Mouse (Mus musculus) G1E (cell line): Measurements from ENCODE around the gene Bms1. TPM values are rescaled to one million over a fixed set of nuclear protein-coding genes. Genes with fewer than 3 reads are reported as not detected.

Source experiments
- ATAC-seq: 2 replicates; pipeline ENCODE4 v1.8.0; 2016; ENCODE audit warnings: mild to moderate bottlenecking; ENCODE audit not compliant: insufficient number of reproducible peaks, poor library complexity, low FRiP score, severe bottlenecking; ENCODE audit errors: extremely low read depth
- DNase-seq: peaks from one replicate; pipeline ENCODE4 v3.0.0; 2012; ENCODE audit warnings: low spot score
- H3K27me3 ChIP-seq: 2 replicates; pipeline ENCODE4 v1.6.1; 2012; ENCODE audit warnings: mild to moderate bottlenecking, low read length, inconsistent platforms; ENCODE audit not compliant: insufficient read depth
- H3K36me3 ChIP-seq: replicated peaks from 2 replicates; pipeline ENCODE3; 2012; ENCODE audit warnings: mild to moderate bottlenecking, inconsistent platforms
- H3K4me1 ChIP-seq: 2 replicates; pipeline ENCODE4 v1.6.1; 2012; ENCODE audit warnings: low read depth, low read length, inconsistent platforms, mixed read lengths; ENCODE audit not compliant: insufficient read depth
- H3K4me3 ChIP-seq: 2 replicates; pipeline ENCODE4 v1.5.1; 2012; ENCODE audit warnings: low read depth, mild to moderate bottlenecking, inconsistent platforms, low read length, moderate library complexity, mixed read lengths
- H3K9me3 ChIP-seq: replicated peaks from 2 replicates; pipeline ENCODE4 v1.6.1; 2012; ENCODE audit warnings: inconsistent platforms
- CTCF ChIP-seq: IDR thresholded peaks from 2 replicates; pipeline ENCODE4 v1.5.1; 2012; ENCODE audit warnings: low read depth, low read length, inconsistent platforms, mixed read lengths
- GATA1 ChIP-seq: IDR thresholded peaks from 2 replicates; pipeline ENCODE4 v1.6.1; 2012; ENCODE audit warnings: borderline replicate concordance, low read length, inconsistent platforms, mixed read lengths
- GATA2 ChIP-seq: IDR thresholded peaks from 2 replicates; pipeline ENCODE4 v1.6.1; 2012; ENCODE audit warnings: low read depth, low read length, inconsistent platforms, borderline replicate concordance
- POLR2AphosphoS5 ChIP-seq: IDR thresholded peaks from 2 replicates; pipeline ENCODE4 v1.6.1; 2012; ENCODE audit warnings: low read depth, low read length, inconsistent platforms; ENCODE audit not compliant: insufficient replicate concordance
- TAL1 ChIP-seq: conservative IDR thresholded peaks from 2 replicates; pipeline ENCODE4 v1.6.1; 2012; ENCODE audit warnings: low read depth, low read length, inconsistent platforms, mixed read lengths
- polyA plus RNA-seq: library from polyadenylated mRNA; stranded (reverse); fragments of >175 nt; gene quantifications from 2 replicates; pipeline ENCODE4 v1.2.3, GENCODE M21; 2012
- total RNA-seq, 2 experiments: library from RNA; stranded (forward) in 1 of 2; stranded (reverse) in 1 of 2; fragments of 200-1000 nt in 1 of 2; fragments of >200 nt in 1 of 2; fragmentation: Nextera tagmentation in 1 of 2; gene quantifications; 2 replicates each; pipeline ENCODE4 v1.2.3; 2014 to 2017

The Bms1 gene
- total RNA-seq (2014; fragmentation: Nextera tagmentation) (50.5 and 55.8 TPM in 2 replicates), total RNA-seq (2017) (81.0 and 98.9 TPM in 2 replicates), polyA plus RNA-seq (149 and 198 TPM in 2 replicates)

GRCm38 (mm10) chr6:118419050-118419920 is at the start of gene Bms1:
TSS of gene Bms1 (minus strand) at chr6:118419474.
- peaks cover 37% of the 10 kb centered on the region for H3K4me1 ChIP-seq
- no peaks in the 10 kb centered on the region for H3K9me3 ChIP-seq
- DNase-seq (peak; percentile 86), ATAC-seq (peak; percentile 87)
- H3K4me3 ChIP-seq = peak within 1 kb of the TSS; percentile 99
- H3K36me3 ChIP-seq = peaks cover 36% of the 10 kb centered on the region
- TF ChIP-seq TAL1 (no peak), GATA2 (no peak), CTCF (peak; percentile 71), POLR2AphosphoS5 (no peak), GATA1 (no peak)
- no peaks in the 10 kb centered on the region for H3K27me3 ChIP-seq

- DNase-seq (no peak), ATAC-seq (no peak)
- TF ChIP-seq CTCF = no peak
- TF ChIP-seq GATA2 = no peak
- TF ChIP-seq POLR2AphosphoS5 = no peak
- no peak for TF ChIP-seq TAL1
- no peak for TF ChIP-seq GATA1
- Histone ChIP-seq H3K4me3 (no peak overlapping the region), H3K36me3 (no peaks in the 10 kb centered on the region), H3K27me3 (no peaks in the 10 kb centered on the region), H3K4me1 (no peaks in the 10 kb centered on the region), H3K9me3 (no peaks in the 10 kb centered on the region)
Measured at GRCm38 (mm10) chr6:118462069-118462705, 42.9 kb upstream of the Bms1 start.

GRCm38 (mm10) chr6:118457726-118458125 is 38.5 kb upstream of the Bms1 start:
- no peaks in the 10 kb centered on the region for H3K27me3 ChIP-seq
- H3K9me3 ChIP-seq = no peaks in the 10 kb centered on the region

DNA sequence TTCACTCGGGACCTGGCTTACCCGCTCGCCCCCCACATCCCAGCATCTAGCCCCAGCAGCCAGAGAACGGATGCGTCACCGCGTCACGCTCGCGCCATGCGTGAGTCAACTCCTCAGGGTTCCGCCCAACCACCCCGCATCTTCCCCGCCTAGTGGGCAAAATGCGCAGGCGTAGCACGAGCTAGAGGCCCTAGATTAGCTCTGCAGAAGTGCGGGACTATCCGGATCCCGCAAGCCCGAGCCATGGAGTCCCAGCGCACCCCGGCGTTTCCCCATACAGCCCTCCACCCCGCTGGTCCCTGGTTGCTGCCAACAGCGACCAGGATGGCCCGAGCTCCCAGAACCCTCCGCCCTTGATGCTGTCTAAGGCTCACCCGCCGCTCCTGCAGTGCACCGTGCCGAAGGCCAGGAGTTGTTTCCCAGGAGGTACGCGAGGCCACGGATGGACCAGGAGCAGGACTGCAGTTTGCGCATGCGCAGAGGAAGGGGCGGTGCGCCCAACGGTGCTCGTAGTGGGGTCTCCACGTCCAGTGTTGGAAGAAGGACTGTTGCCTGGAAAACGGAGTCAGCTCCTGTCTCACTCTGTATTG is 35.9 kb upstream of the Bms1 start, which contains the start of gene Zfp248:
Zfp248 (minus strand) TSS at position 487 of the 590 bp plus-strand sequence.
- peak within 1 kb of the TSS; percentile 86 for H3K4me3 ChIP-seq
- H3K4me1 ChIP-seq = peaks cover 23% of the 10 kb centered on the region
- TF ChIP-seq GATA2 (no peak), POLR2AphosphoS5 (no peak), TAL1 (no peak), GATA1 (no peak), CTCF (no peak)
- H3K27me3 ChIP-seq = no peaks in the 10 kb centered on the region
- peaks cover 17% of the 10 kb centered on the region for H3K36me3 ChIP-seq
- DNase-seq (peak; percentile 76), ATAC-seq (peak; percentile 96)
- H3K9me3 ChIP-seq = no peaks in the 10 kb centered on the region

More at GRCm38 (mm10) chr6:118457726-118458125, 38.5 kb upstream of the Bms1 start:
- H3K4me3 ChIP-seq = no peak overlapping the region
- DNase-seq (no peak), ATAC-seq (no peak)
- H3K36me3 ChIP-seq = peaks cover 7% of the 10 kb centered on the region
- peaks cover 23% of the 10 kb centered on the region for H3K4me1 ChIP-seq
- no peak for TF ChIP-seq TAL1
- no peak for TF ChIP-seq POLR2AphosphoS5
- TF ChIP-seq GATA2 = no peak
- TF ChIP-seq CTCF = no peak
- no peak for TF ChIP-seq GATA1

GRCm38 (mm10) chr6:118454452-118454851 is 35.2 kb upstream of the Bms1 start:
- H3K4me1 ChIP-seq = peaks cover 23% of the 10 kb centered on the region
- H3K27me3 ChIP-seq = no peaks in the 10 kb centered on the region
- no peak for TF ChIP-seq GATA2
- no peak for TF ChIP-seq TAL1
- no peak for TF ChIP-seq CTCF
- peak overlapping the region; percentile 86 for H3K4me3 ChIP-seq
- DNase-seq (peak; percentile 13), ATAC-seq (no peak)
- H3K36me3 ChIP-seq = peaks cover 17% of the 10 kb centered on the region
- H3K9me3 ChIP-seq = no peaks in the 10 kb centered on the region

- no peak for ATAC-seq
Measured at GRCm38 (mm10) chr6:118431502-118431901, 12.2 kb upstream of the Bms1 start.

More at GRCm38 (mm10) chr6:118431502-118431901, 12.2 kb upstream of the Bms1 start:
- H3K36me3 ChIP-seq = peaks cover 33% of the 10 kb centered on the region
- no peak for DNase-seq
- no peaks in the 10 kb centered on the region for H3K27me3 ChIP-seq
- H3K9me3 ChIP-seq = peaks cover 11% of the 10 kb centered on the region
- no peaks in the 10 kb centered on the region for H3K4me1 ChIP-seq
- TF ChIP-seq POLR2AphosphoS5 = no peak
- no peak for TF ChIP-seq GATA2
- TF ChIP-seq CTCF = no peak
- TF ChIP-seq GATA1 = no peak
- no peak for TF ChIP-seq TAL1
- no peak overlapping the region for H3K4me3 ChIP-seq
